15 mouse cellular contexts compared by ENCODE assay signal in the genomic region with DNA sequence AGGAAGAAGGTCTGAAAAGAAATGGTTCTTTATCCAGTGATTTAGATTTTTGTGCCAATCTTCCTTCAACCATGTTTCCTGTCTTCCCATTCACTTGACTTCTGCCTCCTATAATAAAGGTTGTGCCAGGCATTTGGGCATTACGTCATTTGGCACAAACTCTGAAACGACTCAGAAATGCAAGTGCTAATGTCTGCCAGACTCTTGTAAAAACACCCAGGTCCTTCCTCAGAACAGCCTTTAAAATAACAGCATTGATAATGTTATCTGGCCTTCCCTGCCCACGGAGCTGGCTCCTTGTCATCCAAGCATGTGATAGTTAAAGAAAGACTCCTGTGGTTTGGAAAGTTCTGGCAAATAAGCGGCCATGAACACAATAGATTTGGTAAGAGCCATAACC.
DNase-seq lines count a peak whose midpoint lies in the region; ATAC-seq lines count a peak whose summit lies in the region.
"Had no signal": no experiment of that assay in that cellular context is flagged by ENCODE, and none has a peak within 500 bp of the region (broad histone marks: within the 10 kb centered on the region; RNA-seq: fewer than 3 reads in every experiment).

No protein-coding gene starts in this region.

- no peak overlapping the region for H3K4me3 ChIP-seq in heart, embryonic 13.5 days
- no peak overlapping the region for H3K4me3 ChIP-seq in heart, embryonic 11.5 days (ENCODE audit: low read depth, low read length)
- H3K4me3 ChIP-seq in brown adipose tissue, adult 24 weeks (ENCODE audit: insufficient read depth, low read depth, low read length) = no peak overlapping the region
- H3K4me3 ChIP-seq: forebrain, embryonic 13.5 days; hindbrain, embryonic 15.5 days; left cerebral cortex, adult 2 months had no signal

- H3K36me3 ChIP-seq in heart, embryonic 13.5 days = no peaks in the 10 kb centered on the region
- no peaks in the 10 kb centered on the region for H3K36me3 ChIP-seq in heart, embryonic 11.5 days (ENCODE audit: control insufficient read depth, insufficient read depth, low read length)
- H3K36me3 ChIP-seq: hindbrain, embryonic 15.5 days had no signal

- 23% methylated on average over 4 of the region's 4 CpGs for WGBS in heart, embryonic 13.5 days
- 31% methylated on average over 4 of the region's 4 CpGs for WGBS in heart, embryonic 11.5 days (ENCODE audit: insufficient replicate concordance)

- peaks cover 45% of the 10 kb centered on the region for H3K4me1 ChIP-seq in heart, embryonic 13.5 days
- peaks cover 25% of the 10 kb centered on the region for H3K4me1 ChIP-seq in heart, embryonic 11.5 days (ENCODE audit: control insufficient read depth, insufficient read depth, low read length)
- peaks cover 7% of the 10 kb centered on the region for H3K4me1 ChIP-seq in brown adipose tissue, adult 24 weeks (ENCODE audit: control insufficient read depth, insufficient read depth, insufficient read length, low read length)
- H3K4me1 ChIP-seq: forebrain, embryonic 13.5 days had no signal

- DNase-seq in NIH3T3 (ENCODE audit: low read depth) = peak; percentile 74
- DNase-seq in heart, postnatal 25 days (ENCODE audit: low spot score) = peak; percentile 10
- no peak for DNase-seq in gastrocnemius, adult 8-10 months (ENCODE audit: low spot score in 2 of 2)
- no peak for DNase-seq in kidney, adult 8-10 months
- DNase-seq: gastrocnemius, postnatal 25 days; kidney, postnatal 10 days; liver; thymus, adult 2 months had no signal

- intact Hi-C loops in heart, postnatal 25 days (cut with DNase I) = no loop called here

- ATAC-seq in heart, embryonic 13.5 days (ENCODE audit: extremely low read depth, insufficient number of reproducible peaks, low FRiP score, low TSS enrichment) = no peak
- no peak for ATAC-seq in heart, embryonic 11.5 days (replicated peaks; ENCODE audit: insufficient number of reproducible peaks, low FRiP score, low TSS enrichment)
- ATAC-seq: activated CD4-positive, CD25-positive, alpha-beta regulatory T cell, adult 4 months; forebrain, embryonic 13.5 days had no signal

- H3K9me3 ChIP-seq in heart, embryonic 13.5 days = no peaks in the 10 kb centered on the region
- H3K9me3 ChIP-seq in heart, embryonic 11.5 days (replicated peaks; ENCODE audit: control insufficient read depth, low read length) = no peaks in the 10 kb centered on the region
- H3K9me3 ChIP-seq: forebrain, embryonic 13.5 days; hindbrain, embryonic 15.5 days had no signal

- H3K27ac ChIP-seq in heart, embryonic 13.5 days (replicated peaks) = peak overlapping the region; percentile 65
- no peak overlapping the region for H3K27ac ChIP-seq in heart, embryonic 11.5 days (ENCODE audit: low read depth, low read length)
- peak overlapping the region; percentile 85 for H3K27ac ChIP-seq in brown adipose tissue, adult 24 weeks (replicated peaks; ENCODE audit: low read depth, low read length)
- H3K27ac ChIP-seq: forebrain, embryonic 13.5 days; hindbrain, embryonic 15.5 days; left cerebral cortex, adult 2 months had no signal

- H3K9ac ChIP-seq in heart, embryonic 13.5 days = no peak overlapping the region
- no peak overlapping the region for H3K9ac ChIP-seq in heart, embryonic 11.5 days (ENCODE audit: low read depth, low read length)
- H3K9ac ChIP-seq: forebrain, embryonic 13.5 days; hindbrain, embryonic 15.5 days had no signal

- H3K4me2 ChIP-seq in heart, embryonic 13.5 days = no peak overlapping the region
- no peak overlapping the region for H3K4me2 ChIP-seq in heart, embryonic 11.5 days
- H3K4me2 ChIP-seq: forebrain, embryonic 13.5 days; hindbrain, embryonic 15.5 days had no signal

- no peaks in the 10 kb centered on the region for H3K27me3 ChIP-seq in heart, embryonic 13.5 days (replicated peaks)
- H3K27me3 ChIP-seq in heart, embryonic 11.5 days (ENCODE audit: control insufficient read depth, insufficient read depth, low read length) = no peaks in the 10 kb centered on the region
- H3K27me3 ChIP-seq: forebrain, embryonic 13.5 days; hindbrain, embryonic 15.5 days had no signal

Comparison
In these comparisons a context has a peak if more than half of its experiments do, and no peak if none do; other contexts are left out.
1. DNase-seq: peak in NIH3T3 (single experiment) and heart, postnatal 25 days (single experiment); none in gastrocnemius, adult 8-10 months (0 of 2) and kidney, adult 8-10 months (0 of 2).